Mouse (Mus musculus): ENCODE results near the gene Ankdd1a. TPM values are rescaled to one million over a fixed set of nuclear protein-coding genes. Genes with fewer than 3 reads are reported as not detected.

Gene Ankdd1a
- total RNA-seq, 2 experiments from 2014 or later, result not detected

Other genes starting within 250 kb of the Ankdd1a start
- 10 to 100 TPM; 90.7 to 99.9 TPM for gene Clpx, start 225.9 kb downstream of the Ankdd1a start, total RNA-seq (2021)
- 10 to 100 TPM in 1 of 2 experiments, 1 to 10 TPM in 1; 9.6 to 11.3 TPM for gene Pdcd7, start 174.1 kb downstream of the Ankdd1a start, total RNA-seq (2021)
- gene Ubap1l, start 159.2 kb downstream of the Ankdd1a start, total RNA-seq (2021), result under 1 TPM; 0.33 to 0.37 TPM
- gene Kbtbd13, start 128.5 kb downstream of the Ankdd1a start, total RNA-seq (2021), result 1 to 10 TPM; 1.2 to 1.4 TPM
- 10 to 100 TPM in 1 of 2 experiments, 1 to 10 TPM in 1; 9.7 to 11.6 TPM for gene Rasl12, start 121.7 kb downstream of the Ankdd1a start, total RNA-seq (2021)
- gene Slc51b, start 97.2 kb downstream of the Ankdd1a start, total RNA-seq (2021), result not detected
- 1 to 10 TPM; 6.9 to 7.1 TPM for gene Mtfmt, start 84.4 kb downstream of the Ankdd1a start, total RNA-seq (2021)
- 10 to 100 TPM; 14.7 to 16.0 TPM for gene Spg21, start 59.2 kb downstream of the Ankdd1a start, total RNA-seq (2021)
- gene Plekho2, start 59.8 kb upstream of the Ankdd1a start, total RNA-seq (2021), result 10 to 100 TPM; 14.6 TPM
- 1 to 10 TPM in 1 of 2 experiments, under 1 TPM in 1; 0.79 to 1.3 TPM for gene Pif1, start 67.0 kb upstream of the Ankdd1a start, total RNA-seq (2021)
- 10 to 100 TPM; 39.1 to 40.7 TPM for gene Rbpms2, start 109.5 kb upstream of the Ankdd1a start, total RNA-seq (2021)
- gene Oaz2, start 147.8 kb upstream of the Ankdd1a start, total RNA-seq (2021), result 100 to 1,000 TPM; 265 to 267 TPM